Mouse (Mus musculus) kidney, adult 2 months (tissue): ENCODE data around the gene Ap3b1.

Experiments
- CTCF ChIP-seq: fragments of 200-500 bp; conservative IDR thresholded peaks from 2 replicates; pipeline ENCODE4 v1.5.1; 2011; ENCODE audit warnings: low read depth, mild to moderate bottlenecking, control low read depth, low read length, moderate library complexity, mixed read lengths; ENCODE audit not compliant: insufficient read depth, insufficient read length
- POLR2A ChIP-seq: fragments of 200-500 bp; IDR thresholded peaks from one replicate; pipeline ENCODE4 v1.6.1; 2011; ENCODE audit warnings: low read depth, low read length, control low read depth

DNA sequence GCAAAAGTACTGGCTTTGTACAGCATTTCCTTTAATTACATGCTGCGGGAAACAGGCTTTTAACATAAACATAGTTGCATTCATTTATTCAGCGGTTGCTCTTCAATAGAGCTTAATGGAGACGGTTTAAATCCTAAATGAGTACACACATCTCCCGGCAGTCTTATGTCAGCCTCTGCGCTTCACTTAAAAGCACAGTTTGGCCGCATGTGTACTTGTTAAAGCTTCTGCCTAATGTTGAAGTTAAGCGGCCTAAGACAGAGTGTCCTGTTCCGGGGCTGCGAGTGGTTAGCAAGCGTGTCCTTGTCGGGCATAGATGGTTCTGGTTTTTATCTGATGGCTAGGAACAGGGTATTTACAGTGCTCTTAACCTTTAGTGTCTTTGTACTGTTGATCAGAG lies 187.5 kb downstream of the Ap3b1 start:
- TF ChIP-seq CTCF (no peak), POLR2A (no peak)
